Mouse (Mus musculus): ENCODE measurements around the gene Gps1. TPM values are rescaled to one million over a fixed set of nuclear protein-coding genes. Genes with fewer than 3 reads are reported as not detected.
"Not testable (repeated sequence)": the region's sequence is repeated elsewhere in the genome, so short reads cannot be mapped to it uniquely, and the experiment has no call there.

The Gps1 gene
- total and polyA plus RNA-seq, 3 experiments = 158 to 184 (median 174) TPM

GRCm38 (mm10) chr11:120760236-120760635, 23.8 kb upstream of the Gps1 start:
- no peaks in the 10 kb centered on the region for H3K36me3 ChIP-seq (replicated peaks in 1 of 2; ENCODE audit: control insufficient read depth in 1 of 2, insufficient read depth in 1 of 2, low read length in 1 of 2)
- no peaks in the 10 kb centered on the region for H3K79me2 ChIP-seq (replicated peaks; ENCODE audit: control insufficient read depth, extremely low read depth, insufficient read depth, poor library complexity, severe bottlenecking)
- in situ Hi-C loops (cut with MboI; ENCODE audit: low pct_ligation_motif_present, low pct_unique_long_range_greater_than_20kb, low sequenced_read_pairs) = no loop called here
- dilution Hi-C loops (cut with MboI; ENCODE audit: extremely low pct_ligation_motif_present, extremely low pct_unique_long_range_greater_than_20kb, low sequenced_read_pairs) = no loop called here
- TF ChIP-seq USF1 (IDR thresholded peaks at IDR 0.05; ENCODE audit: low read depth, low read length) = no peak
- no peak for TF ChIP-seq MAFK (IDR thresholded peaks at IDR 0.05; ENCODE audit: insufficient replicate concordance, low read length)
- TF ChIP-seq BHLHE40 (IDR thresholded peaks at IDR 0.05; ENCODE audit: low read depth, low read length) = no peak
- TF ChIP-seq CHD2 (IDR thresholded peaks at IDR 0.05; ENCODE audit: low read length) = no peak
- TF ChIP-seq ZMIZ1 (IDR thresholded peaks at IDR 0.05; ENCODE audit: low read depth, low read length) = no peak
- no peak for TF ChIP-seq E2F4 (IDR thresholded peaks at IDR 0.05; ENCODE audit: insufficient replicate concordance, low read depth, low read length)
- TF ChIP-seq SIN3A (IDR thresholded peaks at IDR 0.05; ENCODE audit: low read length) = no peak
- TF ChIP-seq TBP (conservative IDR thresholded peaks at IDR 0.05; ENCODE audit: low read depth, low read length) = no peak
- no peak for TF ChIP-seq ZC3H11A (IDR thresholded peaks at IDR 0.05; ENCODE audit: low read depth, low read length)
- TF ChIP-seq UBTF (IDR thresholded peaks at IDR 0.05; ENCODE audit: low read depth, low read length) = no peak
- TF ChIP-seq TCF12 (IDR thresholded peaks at IDR 0.05; ENCODE audit: low read depth, low read length) = no peak
- no peak for TF ChIP-seq MXI1 (IDR thresholded peaks at IDR 0.05; ENCODE audit: low read depth, low read length)
- no peak for TF ChIP-seq HCFC1 (IDR thresholded peaks at IDR 0.05; ENCODE audit: low read depth, low read length)
- TF ChIP-seq JUND (conservative IDR thresholded peaks at IDR 0.05; ENCODE audit: low read depth, low read length) = no peak
- TF ChIP-seq MYC (IDR thresholded peaks at IDR 0.05; ENCODE audit: low read depth, low read length) = no peak
- no peak for TF ChIP-seq SMC3 (IDR thresholded peaks at IDR 0.05; ENCODE audit: low read depth, low read length)
- H3K4me3 ChIP-seq (replicated peaks in 1 of 3; ENCODE audit: low read depth in 2 of 3, low read length in 2 of 3, poor library complexity in 1 of 3) = no peak overlapping the region
- H3K9ac ChIP-seq (ENCODE audit: insufficient read depth, low read depth) = no peak overlapping the region
- no peak for DNase-seq (ENCODE audit: extremely low read depth)
- H3K4me1 ChIP-seq (ENCODE audit: control insufficient read depth in 1 of 2, insufficient read depth in 2 of 2) = peaks cover 0 to 2% of the 10 kb centered on the region in 2 experiments; a peak in 1 of 4 replicates
- no peak overlapping the region for H3K27ac ChIP-seq (ENCODE audit: insufficient read depth, low read depth)
- peaks cover 13% of the 10 kb centered on the region for H3K27me3 ChIP-seq (replicated peaks)
- H3K9me3 ChIP-seq (replicated peaks; ENCODE audit: low read length) = peaks cover 44% of the 10 kb centered on the region
- H3K4me2 ChIP-seq (ENCODE audit: insufficient read depth, low read depth, poor library complexity, severe bottlenecking) = no peak overlapping the region

- Histone ChIP-seq H3K4me2 (ENCODE audit: insufficient read depth, low read depth, poor library complexity, severe bottlenecking) (no peak overlapping the region), H3K9me3 (replicated peaks; ENCODE audit: low read length) (peaks cover 41% of the 10 kb centered on the region), H3K4me1 (ENCODE audit: control insufficient read depth in 1 of 2, insufficient read depth in 2 of 2) (peaks cover 0 to 3% of the 10 kb centered on the region in 2 experiments; a peak in 1 of 4 replicates), H3K9ac (ENCODE audit: insufficient read depth, low read depth) (no peak overlapping the region), H3K79me2 (replicated peaks; ENCODE audit: control insufficient read depth, extremely low read depth, insufficient read depth, poor library complexity, severe bottlenecking) (no peaks in the 10 kb centered on the region), H3K36me3 (replicated peaks in 1 of 2; ENCODE audit: control insufficient read depth in 1 of 2, insufficient read depth in 1 of 2, low read length in 1 of 2) (no peaks in the 10 kb centered on the region), H3K27ac (ENCODE audit: insufficient read depth, low read depth) (no peak overlapping the region), H3K4me3 (replicated peaks in 1 of 3; ENCODE audit: low read depth in 2 of 3, low read length in 2 of 3, poor library complexity in 1 of 3) (no peak overlapping the region), H3K27me3 (replicated peaks) (peaks cover 20% of the 10 kb centered on the region)
- DNase-seq (ENCODE audit: extremely low read depth) = no peak
- TF ChIP-seq JUND (conservative IDR thresholded peaks at IDR 0.05; ENCODE audit: low read depth, low read length) = no peak
- no peak for TF ChIP-seq BHLHE40 (IDR thresholded peaks at IDR 0.05; ENCODE audit: low read depth, low read length)
- no peak for TF ChIP-seq UBTF (IDR thresholded peaks at IDR 0.05; ENCODE audit: low read depth, low read length)
- TF ChIP-seq ETS1 (conservative IDR thresholded peaks at IDR 0.05; ENCODE audit: low read depth, low read length) = no peak
- TF ChIP-seq ELF1 (IDR thresholded peaks at IDR 0.05; ENCODE audit: low read depth, low read length) = no peak
- TF ChIP-seq SIN3A (IDR thresholded peaks at IDR 0.05; ENCODE audit: low read length) = no peak
- no peak for TF ChIP-seq MYC (IDR thresholded peaks at IDR 0.05; ENCODE audit: low read depth, low read length)
- TF ChIP-seq MXI1 (IDR thresholded peaks at IDR 0.05; ENCODE audit: low read depth, low read length) = no peak
- no peak for TF ChIP-seq HCFC1 (IDR thresholded peaks at IDR 0.05; ENCODE audit: low read depth, low read length)
- no peak for TF ChIP-seq GABPA (IDR thresholded peaks at IDR 0.05; ENCODE audit: insufficient replicate concordance, low read depth, low read length)
- TF ChIP-seq TCF12 (IDR thresholded peaks at IDR 0.05; ENCODE audit: low read depth, low read length) = no peak
- TF ChIP-seq SMC3 (IDR thresholded peaks at IDR 0.05; ENCODE audit: low read depth, low read length) = no peak
- TF ChIP-seq JUN (IDR thresholded peaks at IDR 0.05; ENCODE audit: insufficient read depth, low read depth, low read length) = no peak
- TF ChIP-seq IRF4 (IDR thresholded peaks at IDR 0.05; ENCODE audit: low read depth, low read length) = no peak
- no peak for TF ChIP-seq USF2 (conservative IDR thresholded peaks at IDR 0.05; ENCODE audit: low read depth, low read length)
- TF ChIP-seq E2F4 (IDR thresholded peaks at IDR 0.05; ENCODE audit: insufficient replicate concordance, low read depth, low read length) = no peak
- in situ Hi-C loops (cut with MboI; ENCODE audit: low pct_ligation_motif_present, low pct_unique_long_range_greater_than_20kb, low sequenced_read_pairs) (no loop called here), dilution Hi-C loops (cut with MboI; ENCODE audit: extremely low pct_ligation_motif_present, extremely low pct_unique_long_range_greater_than_20kb, low sequenced_read_pairs) (no loop called here)
Observed at GRCm38 (mm10) chr11:120761811-120762671, 22.0 kb upstream of the Gps1 start.

DNA sequence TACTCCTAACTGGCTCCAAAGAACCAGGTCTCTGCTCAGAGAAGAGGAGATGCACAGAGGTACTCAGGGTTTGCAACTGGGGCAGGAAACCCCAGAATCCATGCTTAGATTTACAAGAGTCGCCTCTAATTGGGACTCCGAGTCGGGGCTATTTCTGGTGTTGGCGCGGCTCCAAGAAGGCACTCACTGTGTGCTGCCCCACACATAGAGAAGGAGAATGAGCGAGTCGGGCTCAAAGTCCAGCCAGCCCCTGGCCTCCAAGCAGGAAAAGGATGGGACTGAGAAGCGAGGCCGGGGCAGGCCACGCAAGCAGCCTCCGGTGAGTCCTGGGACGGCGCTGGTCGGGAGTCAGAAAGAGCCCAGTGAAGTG, 21.4 kb upstream of the Gps1 start, which contains the start of gene Hmga1b:
TSS of gene Hmga1b (plus strand) at position 123 of the 370 bp plus-strand sequence.
- H3K4me2 ChIP-seq (ENCODE audit: insufficient read depth, low read depth, poor library complexity, severe bottlenecking); H3K9ac ChIP-seq (ENCODE audit: insufficient read depth, low read depth); H3K36me3 ChIP-seq (replicated peaks in 1 of 2; ENCODE audit: control insufficient read depth in 1 of 2, insufficient read depth in 1 of 2, low read length in 1 of 2); H3K4me1 ChIP-seq (ENCODE audit: control insufficient read depth in 1 of 2, insufficient read depth in 2 of 2); H3K27ac ChIP-seq (ENCODE audit: insufficient read depth, low read depth); H3K79me2 ChIP-seq (replicated peaks; ENCODE audit: control insufficient read depth, extremely low read depth, insufficient read depth, poor library complexity, severe bottlenecking); in situ Hi-C loops (cut with MboI; ENCODE audit: low pct_ligation_motif_present, low pct_unique_long_range_greater_than_20kb, low sequenced_read_pairs); H3K4me3 ChIP-seq (replicated peaks in 1 of 3; ENCODE audit: low read depth in 2 of 3, low read length in 2 of 3, poor library complexity in 1 of 3); DNase-seq (ENCODE audit: extremely low read depth); dilution Hi-C loops (cut with MboI; ENCODE audit: extremely low pct_ligation_motif_present, extremely low pct_unique_long_range_greater_than_20kb, low sequenced_read_pairs): not testable (repeated sequence)
- Histone ChIP-seq H3K27me3 (replicated peaks) (peaks cover 20% of the 10 kb centered on the region), H3K9me3 (replicated peaks; ENCODE audit: low read length) (peaks cover 40% of the 10 kb centered on the region)

Data from CH12.LX (cell line).